Mouse (Mus musculus): ENCODE results near the gene Fbxl8. TPM values are rescaled to one million over a fixed set of nuclear protein-coding genes. Genes with fewer than 3 reads are reported as not detected.

The Fbxl8 gene
- polyA plus RNA-seq, 1 experiment from 2014 or later, result 0.53 TPM

DNA sequence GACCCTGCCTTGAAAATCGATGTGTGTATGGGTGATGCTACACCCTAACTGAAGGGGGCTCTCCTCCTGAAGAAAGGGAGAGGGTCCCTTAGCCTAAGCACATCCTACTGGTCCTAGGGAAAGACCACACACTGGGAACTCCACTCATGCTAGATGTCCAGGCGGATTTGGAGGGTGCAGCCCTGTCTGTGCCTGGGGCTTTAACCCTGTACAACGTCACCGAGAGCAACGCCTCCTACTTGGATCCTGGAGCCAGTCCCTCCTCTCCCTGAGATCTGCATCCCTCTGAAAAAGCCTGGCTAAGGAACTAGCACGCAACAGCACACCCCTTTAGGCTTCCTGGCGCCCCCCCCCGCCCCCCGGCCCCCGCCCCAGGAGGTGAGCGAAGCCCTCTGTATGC is 10.9 kb downstream of the Fbxl8 start:
- Histone ChIP-seq H3K4me1 (replicated peaks; ENCODE audit: control insufficient read depth, insufficient read depth, low read length) (peaks cover 9% of the 10 kb centered on the region; the same call in 1 of the 2 replicates), H3K9ac (ENCODE audit: low read length) (no peak overlapping the region), H3K27me3 (ENCODE audit: control insufficient read depth, insufficient read depth, low read length) (peaks cover 90% of the 10 kb centered on the region), H3K9me3 (ENCODE audit: control insufficient read depth, low read length) (no peaks in the 10 kb centered on the region), H3K36me3 (ENCODE audit: control insufficient read depth, insufficient read depth, low read length) (no peaks in the 10 kb centered on the region), H3K4me2 (ENCODE audit: low read depth, low read length, severe bottlenecking) (no peak overlapping the region), H3K27ac (ENCODE audit: low read depth, low read length) (no peak overlapping the region), H3K4me3 (ENCODE audit: low read depth, low read length) (0 out of 2 replicates have a peak overlapping the region, but pooled peaks have one; percentile 7)
- no peak for ATAC-seq (replicated peaks; ENCODE audit: low FRiP score)
- no peak for DNase-seq (ENCODE audit: low spot score)
- 6% methylated on average over 11 of the region's 11 CpGs for WGBS

DNA sequence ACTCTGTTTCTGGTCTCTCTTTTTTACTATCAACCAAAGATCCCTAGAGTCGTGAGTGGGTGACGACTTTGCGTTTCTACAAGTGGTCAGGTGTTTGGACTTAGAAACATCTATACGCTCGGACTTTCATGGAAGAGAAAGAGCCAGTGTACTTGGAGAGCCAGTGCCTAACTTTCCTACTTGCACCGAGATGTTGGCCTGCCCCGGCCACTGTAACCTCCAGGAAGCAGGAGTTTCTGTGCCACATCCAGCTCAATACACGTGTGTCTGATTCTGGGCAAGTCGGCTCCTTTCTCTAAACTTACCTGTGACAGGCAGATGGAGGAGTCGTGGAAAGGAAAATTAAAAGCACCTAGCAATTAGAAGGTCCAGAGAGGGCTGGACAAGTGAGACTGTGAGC is 11.4 kb downstream of the Fbxl8 start, which contains the start of gene Nol3:
Gene Nol3 (plus strand): TSS at position 301 of the 400 bp plus-strand sequence.
- H3K4me3 ChIP-seq (ENCODE audit: low read depth, low read length), result peak within 1 kb of the TSS; percentile 33
- H3K4me1 ChIP-seq (replicated peaks; ENCODE audit: control insufficient read depth, insufficient read depth, low read length), result peaks cover 9% of the 10 kb centered on the region; the same call in 1 of the 2 replicates
- no peaks in the 10 kb centered on the region for H3K9me3 ChIP-seq (ENCODE audit: control insufficient read depth, low read length)
- H3K27ac ChIP-seq (ENCODE audit: low read depth, low read length), result no peak within 1 kb of the TSS
- H3K36me3 ChIP-seq (ENCODE audit: control insufficient read depth, insufficient read depth, low read length), result no peaks in the 10 kb centered on the region
- ATAC-seq (replicated peaks; ENCODE audit: low FRiP score) (no peak), DNase-seq (ENCODE audit: low spot score) (no peak)
- H3K27me3 ChIP-seq (ENCODE audit: control insufficient read depth, insufficient read depth, low read length), result peaks cover 87% of the 10 kb centered on the region
- H3K4me2 ChIP-seq (ENCODE audit: low read depth, low read length, severe bottlenecking), result peak within 1 kb of the TSS; percentile 62
- H3K9ac ChIP-seq (ENCODE audit: low read length), result peak within 1 kb of the TSS; percentile 25; the same call in 1 of the 2 replicates
- 4% methylated on average over 10 of the region's 10 CpGs for WGBS

DNA sequence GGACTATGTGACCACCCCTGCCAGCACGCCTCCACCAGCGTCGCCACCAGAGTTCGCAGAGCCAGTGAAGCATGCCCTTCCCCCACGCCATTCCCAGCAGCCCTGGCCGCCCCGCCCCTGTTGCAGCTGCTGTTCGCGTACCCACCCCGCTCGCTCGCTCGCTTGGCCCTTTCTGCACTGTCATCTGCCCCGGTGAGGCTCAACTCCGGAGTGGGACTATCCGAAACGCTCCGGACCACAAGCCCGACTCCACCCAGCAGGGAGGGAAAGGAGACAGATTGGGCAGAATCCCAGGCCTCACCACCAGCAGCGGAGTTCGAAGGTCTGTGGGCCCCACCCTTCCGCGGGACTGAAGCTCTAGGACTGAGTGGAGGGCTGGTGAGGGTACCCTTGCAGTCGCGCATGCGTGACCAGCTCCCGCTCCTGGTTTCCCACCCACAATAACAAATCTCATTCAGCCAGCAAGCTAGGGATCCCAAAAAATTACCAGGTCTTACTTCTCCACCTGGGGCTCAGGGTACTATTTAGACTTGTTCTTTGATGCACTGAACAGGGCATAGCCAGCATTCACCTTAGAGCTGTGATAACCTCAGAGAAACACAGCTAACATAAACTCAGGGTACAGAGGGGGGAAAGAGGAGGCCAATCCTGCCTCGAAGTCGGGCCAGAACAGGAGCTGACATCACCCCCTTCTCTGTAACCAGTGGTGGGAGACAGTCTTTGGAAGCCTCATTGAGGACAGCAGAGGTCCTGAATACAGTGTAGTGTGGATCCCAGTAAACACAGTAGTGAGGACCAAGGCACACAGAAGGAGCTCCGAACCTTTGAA is 12.1 kb downstream of the Fbxl8 start:
- peak; percentile 70 for ATAC-seq (replicated peaks; ENCODE audit: low FRiP score)
- peak; percentile 82 for DNase-seq (ENCODE audit: low spot score)
- peak overlapping the region; percentile 33 for H3K4me3 ChIP-seq (ENCODE audit: low read depth, low read length)
- H3K9ac ChIP-seq (ENCODE audit: low read length), result peak overlapping the region; percentile 25; the same call in 1 of the 2 replicates
- no peaks in the 10 kb centered on the region for H3K9me3 ChIP-seq (ENCODE audit: control insufficient read depth, low read length)
- peaks cover 7% of the 10 kb centered on the region; the same call in 1 of the 2 replicates for H3K4me1 ChIP-seq (replicated peaks; ENCODE audit: control insufficient read depth, insufficient read depth, low read length)
- H3K27me3 ChIP-seq (ENCODE audit: control insufficient read depth, insufficient read depth, low read length), result peaks cover 80% of the 10 kb centered on the region
- no peaks in the 10 kb centered on the region for H3K36me3 ChIP-seq (ENCODE audit: control insufficient read depth, insufficient read depth, low read length)
- no peak overlapping the region for H3K27ac ChIP-seq (ENCODE audit: low read depth, low read length)
- 2% methylated on average over 30 of the region's 30 CpGs for WGBS
- peak overlapping the region; percentile 62 for H3K4me2 ChIP-seq (ENCODE audit: low read depth, low read length, severe bottlenecking)

DNA sequence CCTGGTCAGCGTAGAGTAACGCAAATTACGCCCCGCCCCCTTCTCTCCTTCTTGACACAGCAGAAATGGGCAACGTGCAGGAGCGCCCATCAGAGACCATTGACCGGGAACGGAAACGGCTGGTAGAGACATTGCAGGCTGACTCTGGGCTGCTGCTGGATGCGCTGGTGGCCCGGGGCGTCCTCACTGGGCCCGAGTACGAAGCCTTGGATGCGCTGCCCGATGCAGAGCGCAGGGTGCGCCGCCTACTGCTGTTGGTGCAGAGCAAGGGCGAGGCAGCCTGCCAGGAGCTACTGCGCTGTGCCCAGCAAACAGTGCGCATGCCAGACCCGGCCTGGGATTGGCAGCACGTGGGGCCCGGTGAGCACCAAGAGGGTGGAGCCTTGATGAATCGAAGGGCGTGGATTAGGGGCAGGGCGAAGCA is 14.5 kb downstream of the Fbxl8 start:
- H3K9ac ChIP-seq (ENCODE audit: low read length), result no peak overlapping the region
- H3K36me3 ChIP-seq (ENCODE audit: control insufficient read depth, insufficient read depth, low read length), result no peaks in the 10 kb centered on the region
- H3K4me3 ChIP-seq (ENCODE audit: low read depth, low read length), result no peak overlapping the region
- no peaks in the 10 kb centered on the region for H3K9me3 ChIP-seq (ENCODE audit: control insufficient read depth, low read length)
- peak; percentile 23; the same call in 1 of the 2 replicates for ATAC-seq (replicated peaks; ENCODE audit: low FRiP score)
- 0 out of 2 replicates have a peak overlapping the region, but pooled peaks have one; percentile 16 for H3K4me2 ChIP-seq (ENCODE audit: low read depth, low read length, severe bottlenecking)
- peaks cover 63% of the 10 kb centered on the region for H3K27me3 ChIP-seq (ENCODE audit: control insufficient read depth, insufficient read depth, low read length)
- H3K4me1 ChIP-seq (replicated peaks; ENCODE audit: control insufficient read depth, insufficient read depth, low read length), result peaks cover 7% of the 10 kb centered on the region; the same call in 1 of the 2 replicates
- 2% methylated on average over 28 of the region's 28 CpGs for WGBS
- no peak overlapping the region for H3K27ac ChIP-seq (ENCODE audit: low read depth, low read length)
- peak; percentile 66 for DNase-seq (ENCODE audit: low spot score)

DNA sequence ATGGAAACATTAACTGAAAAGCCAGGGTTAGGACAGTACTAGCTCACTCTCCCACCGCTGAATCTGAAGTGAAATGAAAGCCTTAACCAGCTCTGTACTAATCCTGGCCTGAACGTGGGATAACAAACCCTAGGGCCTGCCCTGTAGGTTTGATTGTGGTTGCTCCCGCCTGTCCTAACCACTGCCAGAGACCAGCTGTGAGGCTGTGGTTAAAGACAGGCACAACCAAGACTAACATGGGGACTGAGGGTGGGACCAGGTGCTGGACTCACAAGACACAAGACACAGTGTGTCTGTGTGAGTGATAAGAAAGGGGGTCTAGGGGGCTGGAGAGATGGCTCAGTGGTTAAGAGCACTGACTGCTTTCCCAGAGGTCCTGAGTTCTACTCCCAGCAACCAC is 16.1 kb downstream of the Fbxl8 start:
- peaks cover 48% of the 10 kb centered on the region for H3K27me3 ChIP-seq (ENCODE audit: control insufficient read depth, insufficient read depth, low read length)
- no peak overlapping the region for H3K27ac ChIP-seq (ENCODE audit: low read depth, low read length)
- WGBS, result 71% methylated on average over 3 of the region's 3 CpGs
- H3K36me3 ChIP-seq (ENCODE audit: control insufficient read depth, insufficient read depth, low read length), result no peaks in the 10 kb centered on the region; the same call in 1 of the 2 replicates
- peaks cover 4% of the 10 kb centered on the region; the same call in 1 of the 2 replicates for H3K4me1 ChIP-seq (replicated peaks; ENCODE audit: control insufficient read depth, insufficient read depth, low read length)
- H3K4me2 ChIP-seq (ENCODE audit: low read depth, low read length, severe bottlenecking), result no peak overlapping the region
- peak; percentile 49 for DNase-seq (ENCODE audit: low spot score)
- no peak overlapping the region for H3K9ac ChIP-seq (ENCODE audit: low read length)
- H3K9me3 ChIP-seq (ENCODE audit: control insufficient read depth, low read length), result no peaks in the 10 kb centered on the region
- no peak overlapping the region for H3K4me3 ChIP-seq (ENCODE audit: low read depth, low read length)
- no peak for ATAC-seq (replicated peaks; ENCODE audit: low FRiP score)

DNA sequence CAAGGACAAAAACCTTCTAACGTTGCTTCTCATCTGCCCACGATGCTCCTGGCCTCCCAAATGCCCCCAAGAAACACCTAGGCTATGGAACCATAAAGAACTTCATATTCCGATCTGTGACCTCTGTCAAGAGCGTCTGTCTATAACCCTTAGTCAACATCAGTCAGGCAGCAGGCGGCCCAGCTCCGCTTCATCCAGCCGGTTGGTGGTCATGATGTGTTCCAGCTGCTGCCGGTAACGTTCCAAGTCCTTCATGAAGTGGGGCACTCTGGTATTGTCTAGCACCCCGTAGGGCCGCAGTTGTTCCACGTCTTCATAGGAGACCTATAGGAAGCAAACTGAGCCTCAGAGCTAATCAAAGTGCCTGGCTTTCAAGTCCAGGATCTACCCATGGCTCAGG is 17.4 kb downstream of the Fbxl8 start:
- ATAC-seq (replicated peaks; ENCODE audit: low FRiP score) (no peak), DNase-seq (ENCODE audit: low spot score) (peak; percentile 47)
- no peak overlapping the region for H3K9ac ChIP-seq (ENCODE audit: low read length)
- H3K27me3 ChIP-seq (ENCODE audit: control insufficient read depth, insufficient read depth, low read length), result peaks cover 36% of the 10 kb centered on the region
- H3K4me1 ChIP-seq (replicated peaks; ENCODE audit: control insufficient read depth, insufficient read depth, low read length), result 0 out of 2 replicates have a peak, but pooled peaks cover 2% of the 10 kb centered on the region
- no peak overlapping the region for H3K4me3 ChIP-seq (ENCODE audit: low read depth, low read length)
- no peak overlapping the region for H3K27ac ChIP-seq (ENCODE audit: low read depth, low read length)
- H3K36me3 ChIP-seq (ENCODE audit: control insufficient read depth, insufficient read depth, low read length), result no peaks in the 10 kb centered on the region; the same call in 1 of the 2 replicates
- no peak overlapping the region for H3K4me2 ChIP-seq (ENCODE audit: low read depth, low read length, severe bottlenecking)
- 90% methylated on average over 12 of the region's 12 CpGs for WGBS
- H3K9me3 ChIP-seq (ENCODE audit: control insufficient read depth, low read length), result no peaks in the 10 kb centered on the region

DNA sequence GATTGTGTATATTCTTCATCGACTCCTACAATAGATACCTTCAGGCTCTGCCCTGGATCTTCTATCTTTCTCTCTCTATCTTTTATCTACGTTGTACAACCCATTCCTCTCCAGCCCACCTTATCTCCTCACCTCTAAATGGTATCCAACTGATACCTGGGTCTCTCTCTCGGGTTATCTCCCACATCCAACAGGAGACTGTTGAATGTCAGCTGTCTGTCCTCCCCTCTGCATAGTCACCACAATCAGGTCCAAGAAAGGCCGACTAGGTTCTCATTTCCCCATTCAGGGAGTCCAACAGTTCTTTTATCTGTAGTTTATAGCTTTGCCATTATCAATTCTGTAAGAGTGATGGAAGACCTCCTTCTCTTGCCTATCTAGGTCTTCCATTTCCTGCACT is 17.8 kb downstream of the Fbxl8 start:
- Histone ChIP-seq H3K27me3 (ENCODE audit: control insufficient read depth, insufficient read depth, low read length) (peaks cover 32% of the 10 kb centered on the region), H3K27ac (ENCODE audit: low read depth, low read length) (no peak overlapping the region), H3K9me3 (ENCODE audit: control insufficient read depth, low read length) (no peaks in the 10 kb centered on the region), H3K36me3 (ENCODE audit: control insufficient read depth, insufficient read depth, low read length) (no peaks in the 10 kb centered on the region; the same call in 1 of the 2 replicates), H3K9ac (ENCODE audit: low read length) (no peak overlapping the region), H3K4me1 (replicated peaks; ENCODE audit: control insufficient read depth, insufficient read depth, low read length) (0 out of 2 replicates have a peak, but pooled peaks cover 2% of the 10 kb centered on the region), H3K4me2 (ENCODE audit: low read depth, low read length, severe bottlenecking) (no peak overlapping the region), H3K4me3 (ENCODE audit: low read depth, low read length) (no peak overlapping the region)
- 93% methylated on average over 4 of the region's 4 CpGs for WGBS
- DNase-seq (ENCODE audit: low spot score) (no peak), ATAC-seq (replicated peaks; ENCODE audit: low FRiP score) (no peak)

DNA sequence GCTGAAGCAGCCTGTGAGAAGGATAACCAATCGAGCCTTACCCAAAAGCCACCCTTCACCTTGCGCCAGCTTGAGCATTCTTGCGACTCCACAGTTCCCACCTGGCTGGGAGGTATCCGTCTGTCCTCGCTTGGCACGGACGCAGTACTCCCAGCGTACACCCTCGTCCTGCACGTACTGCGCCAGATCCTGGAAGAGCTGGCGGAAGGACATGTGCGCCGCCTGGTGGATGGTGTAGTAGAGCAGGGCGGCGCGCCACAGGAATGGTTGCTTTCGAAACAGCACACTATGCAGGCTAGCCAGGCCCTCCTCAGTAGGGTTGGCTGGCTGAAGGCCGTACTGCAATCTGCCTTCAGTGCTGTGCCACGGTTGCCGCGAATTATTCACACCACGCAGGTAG is 18.6 kb downstream of the Fbxl8 start:
- no peak overlapping the region for H3K9ac ChIP-seq (ENCODE audit: low read length)
- no peak overlapping the region for H3K4me2 ChIP-seq (ENCODE audit: low read depth, low read length, severe bottlenecking)
- no peak overlapping the region for H3K27ac ChIP-seq (ENCODE audit: low read depth, low read length)
- DNase-seq (ENCODE audit: low spot score) (peak; percentile 77), ATAC-seq (replicated peaks; ENCODE audit: low FRiP score) (peak; percentile 47)
- peaks cover 23% of the 10 kb centered on the region for H3K27me3 ChIP-seq (ENCODE audit: control insufficient read depth, insufficient read depth, low read length)
- 19% methylated on average over 23 of the region's 23 CpGs for WGBS
- H3K4me1 ChIP-seq (replicated peaks; ENCODE audit: control insufficient read depth, insufficient read depth, low read length), result peaks cover 2% of the 10 kb centered on the region; the same call in 1 of the 2 replicates
- no peaks in the 10 kb centered on the region for H3K9me3 ChIP-seq (ENCODE audit: control insufficient read depth, low read length)
- no peaks in the 10 kb centered on the region; the same call in 1 of the 2 replicates for H3K36me3 ChIP-seq (ENCODE audit: control insufficient read depth, insufficient read depth, low read length)
- no peak overlapping the region for H3K4me3 ChIP-seq (ENCODE audit: low read depth, low read length)

All from forebrain, embryonic 11.5 days (tissue).